Mouse (Mus musculus) c-Kit-positive CD71-negative TER-119-negative erythroid progenitor cells, embryonic 14.5 days (primary cell): Measurements from ENCODE around the gene Serpina5.
A peak's percentile ranks its signal among the peaks of the same experiment; 100 is the strongest.
"Not testable (repeated sequence)": the region's sequence is repeated elsewhere in the genome, so short reads cannot be mapped to it uniquely, and the experiment has no call there.

Experiments used
- DNase-seq: peaks from one replicate; pipeline ENCODE4 v3.0.0-alpha.2; 2013; ENCODE audit warnings: low read depth

The Serpina5 gene

DNA sequence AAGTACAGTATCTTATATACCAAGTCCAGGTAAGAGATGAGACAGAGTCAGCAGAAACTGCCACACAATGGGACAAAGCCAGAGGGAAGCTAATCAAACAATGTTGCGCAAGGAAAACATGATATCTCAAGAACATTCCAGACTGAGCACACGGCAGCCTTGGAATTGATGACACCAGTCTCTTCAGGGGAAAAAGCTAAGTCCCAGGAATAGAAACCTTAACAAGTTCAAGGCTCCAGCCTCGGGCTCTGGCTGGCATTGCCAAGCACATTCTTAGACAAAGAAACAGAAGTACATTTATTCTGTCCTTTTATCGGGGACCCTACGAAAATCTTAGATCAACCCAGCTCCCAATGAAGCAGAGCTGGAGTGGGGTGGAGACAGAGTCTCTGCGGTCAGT, at the start of gene Serpina5:
Gene Serpina5 (plus strand): TSS at position 346 of the 400 bp plus-strand sequence.
- DNase-seq, result no peak

GRCm38 (mm10) chr12:104053995-104054394, 46.9 kb upstream of the Serpina5 start:
- no peak for DNase-seq

GRCm38 (mm10) chr12:104055755-104056154, 45.2 kb upstream of the Serpina5 start:
- DNase-seq, result no peak

DNA sequence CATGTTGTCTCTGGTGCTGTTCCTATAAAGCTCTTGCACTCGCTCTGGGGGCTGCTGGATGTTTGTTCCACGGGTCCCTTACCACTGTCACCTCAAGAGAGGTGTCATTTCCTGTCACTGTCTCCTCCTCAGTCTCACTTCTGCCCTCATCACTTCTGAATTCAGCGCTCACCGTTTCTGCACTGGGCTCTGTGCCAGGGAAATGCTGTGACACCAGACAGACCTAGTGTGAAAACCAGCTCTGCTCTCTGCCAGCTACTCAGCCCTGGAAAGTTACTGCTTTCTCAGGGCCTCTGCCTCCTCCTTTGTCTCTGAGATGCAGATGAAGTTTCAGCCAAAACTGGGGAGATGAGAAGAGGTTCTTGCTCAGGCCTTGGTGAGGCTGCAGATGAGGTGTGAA, 43.9 kb upstream of the Serpina5 start:
- no peak for DNase-seq

DNA sequence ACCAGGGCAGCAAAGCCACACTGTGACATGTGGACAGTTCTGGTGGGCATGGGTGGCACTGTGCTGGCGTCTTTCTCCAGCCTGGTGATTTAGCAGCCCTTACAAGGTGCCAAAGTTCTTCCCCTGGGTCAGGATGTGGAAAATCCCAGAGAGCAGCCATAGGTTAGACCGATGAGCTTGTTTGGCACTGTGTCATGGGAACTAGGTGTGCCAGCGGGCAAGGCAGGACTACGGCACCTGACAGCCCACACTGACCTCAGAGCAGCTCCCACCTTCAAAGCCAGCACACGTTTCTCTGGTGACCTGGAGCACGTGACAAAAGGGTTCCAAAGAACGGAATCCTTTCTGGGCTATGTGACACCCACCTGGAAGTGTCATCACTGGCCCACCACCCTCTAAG, 43.4 kb upstream of the Serpina5 start:
- DNase-seq, result no peak

DNA sequence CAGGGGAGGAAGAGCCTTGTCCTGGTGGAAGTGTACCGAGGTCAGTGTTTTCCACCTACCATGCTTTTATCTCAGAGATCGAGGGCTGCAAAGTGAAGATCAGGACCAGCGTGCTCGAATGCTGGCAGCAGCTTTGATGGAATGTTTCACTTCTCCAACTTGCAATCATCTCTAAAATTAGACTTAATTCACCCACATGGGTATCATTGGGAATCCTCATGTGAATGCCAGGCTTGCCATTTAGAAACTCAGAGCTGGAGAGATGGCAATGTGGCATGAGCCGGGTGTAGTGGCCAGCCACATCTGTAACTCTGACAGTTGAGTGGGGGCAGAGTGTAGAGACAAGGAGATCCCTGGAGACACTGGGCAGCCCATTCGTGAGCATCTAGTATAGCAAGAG, 40.8 kb upstream of the Serpina5 start:
- DNase-seq, result no peak

DNA sequence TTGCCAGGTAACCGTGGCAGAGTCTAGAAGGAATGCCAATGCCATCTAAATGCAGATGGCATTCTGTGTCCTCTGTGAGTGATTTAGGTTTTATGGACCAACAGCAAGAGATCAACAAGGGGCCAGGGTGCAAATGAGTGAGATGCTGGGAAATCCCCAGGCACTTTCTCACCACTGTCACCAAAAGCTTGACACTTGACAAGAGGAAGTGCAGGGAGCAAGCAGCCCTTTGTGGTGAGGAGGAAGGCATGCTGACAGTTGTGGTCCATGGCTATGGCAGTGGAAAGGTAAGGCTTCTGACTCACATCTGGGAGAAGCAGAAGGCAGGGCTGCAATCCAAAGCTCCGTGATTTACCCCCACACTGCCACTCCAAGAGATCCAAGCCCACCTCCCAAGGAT, 39.1 kb upstream of the Serpina5 start:
- peak; percentile 14 for DNase-seq

- no peak for DNase-seq
These were observed 36.4 kb upstream of the Serpina5 start for GRCm38 (mm10) chr12:104064532-104064931.

- no peak for DNase-seq
These were observed 35.9 kb upstream of the Serpina5 start for GRCm38 (mm10) chr12:104064996-104065395.

GRCm38 (mm10) chr12:104066241-104066640, 34.7 kb upstream of the Serpina5 start:
- DNase-seq, result peak; percentile 53

- no peak for DNase-seq
These were observed 33.4 kb upstream of the Serpina5 start for GRCm38 (mm10) chr12:104067549-104067948.

DNA sequence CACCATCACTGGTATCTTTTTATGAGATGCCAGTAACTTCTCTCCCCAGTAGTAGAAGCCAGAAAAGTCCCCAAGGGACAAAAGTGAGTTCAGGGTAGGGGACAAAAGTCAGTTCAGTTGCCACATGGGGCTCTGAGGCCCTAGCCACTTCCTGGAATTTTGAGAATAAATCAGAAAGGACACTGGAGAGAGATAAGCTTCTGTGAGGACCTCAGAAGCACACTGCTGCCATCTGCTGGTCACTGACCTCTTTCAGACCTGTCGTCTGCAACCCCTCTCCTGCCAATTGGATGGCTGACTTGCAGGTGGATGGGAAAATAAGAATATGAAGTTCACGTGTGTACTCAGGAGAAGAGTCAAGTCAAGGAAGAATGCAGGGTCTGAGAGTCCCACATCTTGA, 31.3 kb upstream of the Serpina5 start:
- DNase-seq, result peak; percentile 45

DNA sequence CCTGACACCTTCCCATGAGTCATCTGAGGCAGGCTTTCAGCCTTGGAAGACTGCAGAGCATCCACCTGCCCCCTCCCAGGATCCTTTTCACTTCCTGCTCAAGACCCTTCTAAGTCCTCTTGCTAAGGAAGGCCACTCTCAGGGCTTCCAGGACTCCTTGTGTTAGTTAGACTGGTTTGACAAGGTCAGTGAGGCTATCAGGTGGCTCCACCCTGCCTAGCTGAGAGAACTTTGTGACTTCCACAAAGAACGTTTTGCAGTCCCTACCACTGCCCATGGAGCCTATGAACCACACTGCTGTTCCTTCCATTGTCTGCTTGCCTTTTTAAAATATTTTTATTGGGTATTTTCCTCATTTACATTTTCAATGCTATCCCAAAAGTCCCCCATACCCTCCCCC, 29.2 kb upstream of the Serpina5 start:
- DNase-seq, result no peak

DNA sequence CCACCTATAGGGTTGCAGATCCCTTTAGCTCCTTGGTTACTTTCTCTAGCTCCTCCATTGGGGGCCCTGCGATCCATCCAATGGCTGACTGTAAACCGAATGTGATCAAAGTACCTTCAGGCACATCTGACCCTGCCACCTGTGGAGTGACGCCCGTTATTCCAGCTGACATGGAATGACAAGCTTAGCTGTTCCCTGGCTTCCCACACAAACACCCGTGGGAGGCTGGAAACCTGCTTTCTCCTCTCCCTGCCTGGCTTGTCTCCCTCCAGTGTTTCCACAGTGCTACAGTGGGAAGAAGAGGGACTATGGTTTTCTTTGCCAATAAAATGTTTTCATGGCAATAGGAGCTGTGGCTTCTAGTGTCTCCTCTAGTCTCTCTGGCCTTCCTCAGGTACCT, 28.6 kb upstream of the Serpina5 start:
- no peak for DNase-seq

DNA sequence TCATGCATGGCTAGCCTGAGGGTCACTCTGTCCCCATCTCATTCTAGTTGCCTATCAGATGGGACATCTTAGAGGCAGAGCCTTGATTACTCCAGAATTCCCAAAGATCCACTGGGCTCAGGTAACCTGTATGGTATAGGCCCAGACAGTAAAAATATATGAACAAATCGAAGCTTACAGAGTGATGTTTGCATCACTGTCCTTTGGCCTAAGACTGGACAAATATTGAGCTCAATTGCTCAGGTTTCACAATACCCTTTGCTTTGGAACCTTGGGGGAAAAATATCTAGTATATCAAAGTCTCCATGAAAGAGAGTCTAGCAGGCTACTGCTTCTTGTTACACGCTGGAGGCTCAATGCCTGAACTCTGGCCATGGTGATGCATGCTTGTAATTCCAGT, 10.8 kb upstream of the Serpina5 start:
- DNase-seq, result no peak

GRCm38 (mm10) chr12:104091303-104091702, 9.6 kb upstream of the Serpina5 start:
- DNase-seq, result no peak

GRCm38 (mm10) chr12:104105847-104106246, 4.9 kb downstream of the Serpina5 start:
- no peak for DNase-seq

DNA sequence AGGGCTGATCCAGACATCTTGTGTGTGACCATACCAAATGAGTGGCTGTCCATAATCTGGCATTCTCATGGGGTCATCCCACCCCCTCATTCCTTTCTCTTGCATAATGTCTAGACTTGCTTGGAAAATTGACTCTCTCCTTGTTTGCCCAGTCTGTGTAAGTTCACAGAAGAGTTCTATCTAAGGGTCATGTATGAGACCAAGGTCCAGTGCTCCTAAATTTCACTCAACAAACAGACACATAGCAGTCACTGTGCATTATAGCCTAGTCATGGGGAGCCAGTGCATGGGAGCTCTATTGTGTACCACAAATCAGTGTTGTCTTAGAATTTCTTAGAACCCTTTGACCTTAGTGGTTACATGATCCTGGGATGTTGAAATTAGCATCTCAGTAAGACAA, 6.0 kb downstream of the Serpina5 start:
- DNase-seq, result no peak

DNA sequence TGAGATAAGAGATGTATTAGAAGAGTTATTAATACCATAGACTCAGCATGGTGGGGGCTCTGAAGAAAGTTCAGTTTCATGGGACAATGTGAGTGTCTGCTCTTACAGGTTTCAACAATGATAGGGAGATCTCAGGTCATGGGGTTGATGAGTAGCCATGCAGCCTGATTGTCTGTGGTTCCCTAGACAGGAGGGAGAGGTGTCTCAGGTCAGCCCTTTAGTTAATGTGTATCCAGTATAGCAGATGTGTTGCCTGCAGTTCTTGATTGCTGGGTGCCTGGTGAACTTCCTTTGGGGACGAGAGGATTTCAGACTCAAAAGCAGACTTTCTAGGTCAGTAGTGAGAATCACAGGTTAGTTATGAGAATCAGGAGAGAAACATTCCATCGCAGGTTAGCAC, 7.6 kb downstream of the Serpina5 start:
- DNase-seq, result no peak

GRCm38 (mm10) chr12:104112333-104112732, 11.4 kb downstream of the Serpina5 start, which contains the start of gene Serpina3a:
Serpina3a (plus strand) TSS chr12:104112724.
- not testable (repeated sequence) for DNase-seq

DNA sequence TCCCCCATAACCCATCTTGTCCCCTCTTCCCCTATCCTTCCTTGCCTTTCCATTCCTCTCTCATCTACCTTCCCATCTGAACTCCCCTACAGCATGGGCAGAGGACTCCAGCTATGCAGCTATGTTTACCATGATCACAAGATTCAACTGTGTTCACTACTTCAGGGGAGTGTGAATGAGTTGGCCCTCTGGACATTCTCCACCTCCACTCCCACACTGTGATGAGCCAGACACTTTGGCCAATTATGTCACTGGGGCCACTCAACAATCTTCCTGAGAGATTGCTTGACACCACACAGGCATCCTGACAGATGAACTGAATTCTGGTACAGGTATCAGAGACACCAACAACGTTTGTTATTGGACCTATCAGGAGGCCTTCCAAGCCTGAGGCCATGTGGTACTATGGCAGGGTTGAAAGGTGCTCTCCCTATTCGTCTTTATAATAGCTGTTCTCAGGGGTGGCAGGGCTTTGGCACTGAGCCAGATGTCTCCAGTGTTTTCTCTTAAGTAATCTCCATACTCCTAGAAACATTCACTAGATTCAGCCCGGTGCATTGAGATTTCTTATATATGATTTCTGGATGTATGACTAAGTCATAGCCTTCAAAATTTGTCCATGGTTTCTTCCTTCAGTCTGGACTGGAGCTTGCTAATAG, 14.1 kb downstream of the Serpina5 start:
- DNase-seq, result no peak

- no peak for DNase-seq
These were observed 22.2 kb downstream of the Serpina5 start for GRCm38 (mm10) chr12:104123097-104123496.

DNA sequence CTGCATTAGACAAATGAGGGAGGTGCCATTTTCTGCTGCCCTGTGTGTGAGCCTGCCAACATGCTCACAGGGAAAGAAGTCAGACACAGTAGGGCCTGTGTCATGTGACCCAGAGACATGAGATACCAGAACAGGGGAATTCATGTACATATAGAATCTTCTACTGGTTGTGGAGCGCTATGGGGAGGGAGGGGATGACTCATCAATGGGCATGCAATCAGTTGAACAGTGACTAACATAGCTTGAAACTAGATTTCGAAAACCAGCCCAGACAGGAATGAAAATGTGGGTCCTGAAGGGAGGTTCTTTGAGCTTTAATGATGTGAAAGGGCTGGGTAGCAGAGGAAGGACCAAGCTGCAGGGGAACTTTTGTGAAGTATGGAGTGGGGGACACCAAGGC, 23.1 kb downstream of the Serpina5 start:
- no peak for DNase-seq

DNA sequence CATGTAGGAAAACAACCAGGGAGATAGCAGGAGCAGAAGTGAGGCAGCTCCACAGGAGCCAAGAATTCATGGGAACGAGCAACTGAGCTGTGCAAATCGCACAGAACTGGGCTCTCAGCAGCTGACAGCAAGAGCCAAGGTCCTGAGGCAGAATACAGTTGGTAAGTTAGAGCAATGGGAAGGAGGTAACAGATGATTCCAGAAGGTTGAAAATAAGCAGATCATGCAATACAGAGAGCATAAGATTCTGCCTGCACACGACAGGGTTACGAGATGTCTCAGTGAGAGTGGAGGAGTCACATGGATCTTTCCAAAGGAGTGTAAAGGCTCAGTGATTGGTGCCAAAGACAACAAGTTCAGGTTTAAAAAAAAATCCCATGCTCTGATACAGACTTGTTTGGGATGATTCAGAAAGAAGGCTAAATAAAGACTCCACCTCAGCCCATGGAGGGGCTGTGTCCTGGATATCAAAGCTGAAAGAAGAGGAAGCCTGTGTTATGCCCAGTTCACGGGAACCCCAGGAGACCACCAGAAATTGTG, 24.2 kb downstream of the Serpina5 start:
- no peak for DNase-seq
